Mouse (Mus musculus) ES-Bruce4 (cell line): ENCODE measurements around the gene Setdb1.

ENCODE experiments used
- CTCF ChIP-seq: IDR thresholded peaks from one replicate; pipeline ENCODE4 v1.8.1; 2011; ENCODE audit warnings: low read depth, low read length
- EP300 ChIP-seq: IDR thresholded peaks from 2 replicates; pipeline ENCODE4 v1.6.1; 2011; ENCODE audit warnings: low read depth, low read length; ENCODE audit not compliant: insufficient read depth
- POLR2A ChIP-seq: IDR thresholded peaks from one replicate; pipeline ENCODE4 v1.8.1; 2011; ENCODE audit warnings: low read length; ENCODE audit not compliant: insufficient read depth

- TF ChIP-seq CTCF (no peak), POLR2A (no peak), EP300 (no peak)
Measured at GRCm38 (mm10) chr3:95315094-95315843, 41.7 kb downstream of the Setdb1 start.
